8 mouse cellular contexts compared by ENCODE assay signal in genomic region chr10:130541931-130542691, GRCm38 (mm10). TPM values are rescaled to one million over a fixed set of nuclear protein-coding genes. Genes with fewer than 3 reads are reported as not detected.
DNase-seq lines count a peak whose midpoint lies in the region; ATAC-seq and TF ChIP-seq lines count a peak whose summit lies in the region.
"Not testable (repeated sequence)": the region's sequence is repeated elsewhere in the genome, so short reads cannot be mapped to it uniquely, and the experiment has no call there.

No protein-coding gene starts in this region.

- H3K4me3 ChIP-seq in forebrain, postnatal 0 days (ENCODE audit: low read depth, low read length): peak overlapping the region; percentile 56
- peak overlapping the region; percentile 51 for H3K4me3 ChIP-seq in lung, embryonic 14.5 days (ENCODE audit: low read depth, low read length)

- TF ChIP-seq CTCF in forebrain, postnatal 0 days (IDR thresholded peaks at IDR 0.05; ENCODE audit: low read depth); lung, embryonic 14.5 days (IDR thresholded peaks at IDR 0.05; ENCODE audit: low read depth): not testable (repeated sequence)

- peak overlapping the region; percentile 83 for H3K4me2 ChIP-seq in forebrain, postnatal 0 days (ENCODE audit: low read depth)
- peak overlapping the region; percentile 69 for H3K4me2 ChIP-seq in lung, embryonic 14.5 days

- H3K4me1 ChIP-seq in forebrain, postnatal 0 days (ENCODE audit: insufficient read depth); lung, embryonic 14.5 days (ENCODE audit: insufficient read depth): not testable (repeated sequence)

- WGBS in forebrain, postnatal 0 days: under 1% methylated on average over 20 of the region's 21 CpGs
- under 1% methylated on average over 20 of the region's 21 CpGs for WGBS in lung, embryonic 14.5 days

- H3K27me3 ChIP-seq in forebrain, postnatal 0 days (ENCODE audit: insufficient read depth, low read length); lung, embryonic 14.5 days (ENCODE audit: insufficient read depth, low read length): not testable (repeated sequence)

- H3K9ac ChIP-seq in forebrain, postnatal 0 days: peak overlapping the region; percentile 55
- peak overlapping the region; percentile 38 for H3K9ac ChIP-seq in lung, embryonic 14.5 days

- peak; percentile 90 for DNase-seq in MN1 (ENCODE audit: low spot score)
- DNase-seq in cerebellum, adult 8-10 months: peak; percentile 81
- peak; percentile 85 for DNase-seq in forebrain, postnatal 0 days
- DNase-seq in heart, postnatal 4 days: peak; percentile 64
- peak; percentile 70 to 83 for DNase-seq in layer of hippocampus, adult 8-10 months (ENCODE audit: low spot score in 2 of 2)
- peak; percentile 81 for DNase-seq in lung, embryonic 14.5 days
- DNase-seq in thymus, adult 18-20 months: peak; percentile 58 to 64

- ATAC-seq in forebrain, postnatal 0 days: peak; percentile 96
- peak; percentile 99 for ATAC-seq in lung, embryonic 14.5 days (ENCODE audit: insufficient read depth)
- ATAC-seq in neutrophil, adult 5-6 weeks (ENCODE audit: extremely low read depth, insufficient number of reproducible peaks, low FRiP score, poor library complexity, severe bottlenecking): peak; percentile 93

- not testable (repeated sequence) for H3K9me3 ChIP-seq in forebrain, postnatal 0 days (ENCODE audit: low read length); lung, embryonic 14.5 days (ENCODE audit: low read depth, low read length)

- H3K27ac ChIP-seq in forebrain, postnatal 0 days (ENCODE audit: low read depth, low read length): peak overlapping the region; percentile 31; the same call in 1 of the 2 replicates
- H3K27ac ChIP-seq in lung, embryonic 14.5 days (ENCODE audit: low read depth): peak overlapping the region; percentile 55; the same call in 1 of the 2 replicates

- H3K36me3 ChIP-seq in forebrain, postnatal 0 days (ENCODE audit: insufficient read depth); lung, embryonic 14.5 days (ENCODE audit: insufficient read depth): not testable (repeated sequence)

RNA-seq across cellular contexts. Expression of gene Vmn2r87, which starts 44.9 kb away (rescaled TPM):
- 1.1 TPM in 2 replicates for total RNA-seq in forebrain, postnatal 0 days (2014; rRNA removed)
- 0.07 TPM in 1 of 2 replicates, not detected in the other for polyA plus RNA-seq in forebrain, postnatal 0 days (2015; fragmentation: Nextera tagmentation; extraction: Ambion mirVana)
- not detected for total RNA-seq in heart, postnatal 4 days (2021)
- 1 to 10 TPM in 1 of 4 experiments, under 1 TPM in 3; 0.55 to 1.1 (median 0.70) TPM for total RNA-seq in layer of hippocampus, adult 8-10 months (2022)
- not detected in 2 replicates for polyA plus RNA-seq in lung, embryonic 14.5 days (2014; fragmentation: Nextera tagmentation; extraction: Ambion mirVana)
- total RNA-seq in neutrophil, adult 5-6 weeks (2017): not detected in 2 replicates

Comparison
In these comparisons a context has a peak if more than half of its experiments do, and no peak if none do; other contexts are left out.
1. Peak in every context shown above with its lines: DNase-seq, ATAC-seq, H3K4me3 ChIP-seq and H3K27ac ChIP-seq.